Mouse (Mus musculus) embryo, embryonic 11 days (tissue): Measurements from ENCODE around the gene Mthfsd.

Experiments
- DNase-seq: peaks from one replicate; pipeline ENCODE4 v3.0.0-alpha.2; 2015

The Mthfsd gene

GRCm38 (mm10) chr8:121121704-121122103 lies 13.5 kb upstream of the Mthfsd start:
- DNase-seq, result peak; percentile 10

DNA sequence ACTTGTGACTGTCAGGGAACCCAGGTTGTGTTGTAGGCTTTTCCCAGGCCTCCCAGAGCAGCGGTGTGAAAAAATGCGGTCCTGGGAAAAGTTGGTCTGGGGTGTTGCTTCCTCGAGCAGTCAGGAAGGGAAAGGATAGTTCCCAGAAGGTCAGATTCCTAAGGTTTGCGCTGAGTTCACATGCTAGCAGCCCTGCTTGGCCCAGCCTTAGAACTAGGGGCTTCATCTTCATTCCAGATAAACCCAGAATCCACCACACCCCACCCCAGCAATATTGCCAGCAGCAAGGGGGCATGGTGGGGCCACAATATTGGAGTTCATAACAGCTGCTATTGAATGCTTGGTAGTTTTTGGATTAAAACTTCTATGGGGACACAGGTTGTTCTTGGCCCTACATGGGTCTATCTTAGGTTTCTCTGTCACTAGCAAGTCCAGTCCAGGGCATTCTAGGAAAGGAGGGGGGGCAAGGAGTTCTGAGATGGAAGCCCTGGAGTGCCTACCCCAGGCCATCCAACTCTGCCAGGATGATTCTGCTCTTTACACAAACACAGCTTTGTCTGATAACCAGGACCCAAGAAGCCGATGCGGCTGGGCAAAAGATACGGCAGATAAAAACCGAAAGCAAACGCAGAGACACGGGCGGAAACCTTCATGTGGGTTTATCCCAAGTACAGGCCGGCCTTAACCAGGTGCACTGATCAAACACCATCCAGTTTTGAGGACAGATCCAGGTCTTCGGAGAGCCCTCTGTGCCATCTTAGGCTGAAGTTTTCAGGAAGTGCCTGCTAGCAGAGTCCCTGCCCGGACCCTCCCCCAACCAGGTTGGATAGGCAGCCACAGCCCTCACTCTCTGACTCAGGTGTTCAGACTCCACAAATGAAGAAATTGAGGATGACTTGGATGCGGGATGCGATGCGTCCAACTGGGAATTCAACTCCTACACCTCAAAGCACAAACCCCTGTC lies 12.5 kb upstream of the Mthfsd start:
- DNase-seq, result peak; percentile 28

GRCm38 (mm10) chr8:121119635-121120455 lies 11.7 kb upstream of the Mthfsd start:
- DNase-seq, result peak; percentile 21

- DNase-seq, result peak; percentile 42
These were observed 10.6 kb upstream of the Mthfsd start for GRCm38 (mm10) chr8:121118634-121119420.

DNA sequence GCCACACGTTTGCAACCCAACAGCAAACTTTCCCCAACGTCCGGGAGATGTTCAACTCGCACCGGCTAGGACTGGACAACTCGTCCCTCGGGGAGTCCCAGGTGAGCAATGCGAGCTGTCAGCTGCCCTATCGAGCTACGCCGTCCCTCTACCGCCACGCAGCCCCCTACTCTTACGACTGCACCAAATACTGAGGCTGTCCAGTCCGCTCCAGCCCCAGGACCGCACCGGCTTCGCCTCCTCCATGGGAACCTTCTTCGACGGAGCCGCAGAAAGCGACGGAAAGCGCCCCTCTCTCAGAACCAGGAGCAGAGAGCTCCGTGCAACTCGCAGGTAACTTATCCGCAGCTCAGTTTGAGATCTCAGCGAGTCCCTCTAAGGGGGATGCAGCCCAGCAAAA lies 9.7 kb upstream of the Mthfsd start:
- no peak for DNase-seq

DNA sequence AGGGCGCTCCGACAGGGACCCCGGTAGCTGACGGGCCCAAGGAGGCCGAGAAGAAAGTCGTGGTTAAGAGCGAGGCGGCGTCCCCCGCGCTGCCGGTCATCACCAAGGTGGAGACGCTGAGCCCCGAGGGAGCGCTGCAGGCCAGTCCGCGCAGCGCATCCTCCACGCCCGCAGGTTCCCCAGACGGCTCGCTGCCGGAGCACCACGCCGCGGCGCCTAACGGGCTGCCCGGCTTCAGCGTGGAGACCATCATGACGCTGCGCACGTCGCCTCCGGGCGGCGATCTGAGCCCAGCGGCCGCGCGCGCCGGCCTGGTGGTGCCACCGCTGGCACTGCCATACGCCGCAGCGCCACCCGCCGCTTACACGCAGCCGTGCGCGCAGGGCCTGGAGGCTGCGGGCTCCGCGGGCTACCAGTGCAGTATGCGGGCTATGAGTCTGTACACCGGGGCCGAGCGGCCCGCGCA lies 9.0 kb upstream of the Mthfsd start:
- peak; percentile 71 for DNase-seq

- peak; percentile 69 for DNase-seq
These were observed 8.5 kb upstream of the Mthfsd start for GRCm38 (mm10) chr8:121116591-121117185.

GRCm38 (mm10) chr8:121115948-121116347 lies 7.8 kb upstream of the Mthfsd start, which contains the start of gene Foxc2:
Gene Foxc2, plus strand, starts transcription at chr8:121116171.
- DNase-seq, result peak; percentile 94

GRCm38 (mm10) chr8:121115136-121115535 lies 6.9 kb upstream of the Mthfsd start:
- DNase-seq, result peak; percentile 42

DNA sequence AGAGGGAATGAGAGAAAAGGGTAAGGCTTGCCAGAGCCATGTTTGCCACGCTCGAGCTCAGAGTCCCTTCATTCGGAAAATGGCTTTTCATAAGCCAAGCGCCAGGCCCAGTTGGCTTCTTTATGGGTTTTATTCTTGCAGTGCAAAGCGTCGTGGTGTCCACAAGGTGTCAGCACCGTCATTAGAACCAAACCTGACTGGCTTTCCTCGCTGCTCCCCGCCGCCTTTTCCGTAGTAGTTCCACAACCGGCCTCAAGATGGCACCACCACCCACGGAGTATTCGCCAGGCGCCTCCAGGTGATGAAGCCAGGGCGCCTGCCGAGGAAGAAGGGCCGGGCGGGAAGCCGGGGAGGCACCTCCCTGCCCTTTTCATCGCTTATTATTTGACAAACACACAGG lies 5.1 kb upstream of the Mthfsd start:
- DNase-seq, result peak; percentile 92

DNA sequence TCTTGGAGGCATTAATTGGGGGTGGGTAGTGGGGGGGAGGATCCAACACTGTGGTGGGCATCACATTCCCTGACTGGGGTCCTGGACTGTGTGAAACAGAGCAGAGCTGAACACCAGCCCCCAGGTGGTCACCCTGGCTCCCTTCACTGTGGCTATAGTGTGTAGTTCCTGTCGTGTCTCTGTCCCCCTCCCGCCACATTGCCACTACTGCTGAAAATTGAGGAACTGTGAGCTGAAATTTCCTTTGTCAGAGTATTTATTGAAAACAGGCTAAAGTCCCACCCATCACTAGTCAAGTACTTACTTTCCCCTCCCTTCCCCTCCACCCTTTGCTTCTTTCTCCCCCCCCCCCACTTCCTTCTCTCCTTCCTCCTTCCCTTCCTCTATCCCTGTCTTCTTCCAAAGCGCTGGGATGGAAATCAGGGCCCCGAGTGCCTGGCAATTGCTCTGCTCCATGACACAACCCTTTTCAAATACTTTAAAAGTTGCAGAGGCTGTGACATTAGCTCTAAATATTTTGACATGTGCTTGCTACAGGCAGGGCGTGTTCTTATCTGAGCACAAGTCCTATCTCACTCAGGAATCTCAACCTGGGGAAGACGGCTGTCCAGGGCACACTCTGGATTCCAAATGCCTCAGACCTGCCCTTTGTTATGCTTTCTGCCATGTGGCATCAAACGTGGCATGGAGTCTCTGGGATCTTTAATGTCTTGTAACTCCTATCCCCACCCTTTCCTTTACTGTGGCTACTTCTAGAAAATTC lies 3.1 kb upstream of the Mthfsd start:
- no peak for DNase-seq

DNA sequence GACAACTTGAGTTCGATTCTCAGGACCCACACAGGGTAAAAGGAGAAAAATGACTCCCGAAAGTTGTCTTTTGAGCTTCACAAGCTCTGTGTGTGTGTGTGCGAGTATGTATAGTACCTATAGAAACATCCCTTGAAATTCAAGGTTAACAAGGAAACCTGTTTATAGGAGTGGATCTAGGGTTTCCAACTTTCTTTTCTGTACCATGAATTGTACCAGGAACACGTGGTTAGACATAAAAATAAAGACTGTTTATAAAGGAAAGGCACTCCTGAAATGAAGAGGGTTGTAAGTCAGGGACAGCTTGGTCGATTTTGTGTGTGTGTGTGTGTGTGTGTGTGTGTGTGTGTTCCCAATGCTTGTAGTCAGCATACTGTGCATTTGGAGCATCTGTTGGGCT lies 465 bp upstream of the Mthfsd start:
- DNase-seq, result no peak

GRCm38 (mm10) chr8:121104049-121104818 lies 4.0 kb downstream of the Mthfsd start:
- peak; percentile 87 for DNase-seq

DNA sequence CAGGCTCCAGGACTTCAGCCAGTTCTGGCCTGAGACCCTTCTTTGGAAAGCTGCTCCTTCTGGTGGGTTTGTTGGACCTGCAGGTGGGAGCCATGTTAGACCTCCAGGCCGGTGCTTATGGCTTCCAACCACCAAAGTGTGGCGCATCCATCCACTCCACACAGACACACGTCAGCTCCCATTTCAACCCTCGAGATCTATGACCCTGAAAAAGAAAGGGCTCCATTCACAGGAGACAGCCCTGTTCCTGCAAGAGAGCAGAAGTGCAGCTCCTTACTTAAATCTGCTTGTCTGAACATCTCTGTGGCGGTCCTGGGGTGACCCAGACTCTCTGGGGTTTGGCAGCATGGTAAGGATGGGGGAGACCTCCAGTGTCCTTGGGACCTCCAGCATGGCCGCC lies 14.7 kb downstream of the Mthfsd start:
- no peak for DNase-seq

GRCm38 (mm10) chr8:121092627-121093026 lies 15.6 kb downstream of the Mthfsd start:
- DNase-seq, result peak; percentile 93

DNA sequence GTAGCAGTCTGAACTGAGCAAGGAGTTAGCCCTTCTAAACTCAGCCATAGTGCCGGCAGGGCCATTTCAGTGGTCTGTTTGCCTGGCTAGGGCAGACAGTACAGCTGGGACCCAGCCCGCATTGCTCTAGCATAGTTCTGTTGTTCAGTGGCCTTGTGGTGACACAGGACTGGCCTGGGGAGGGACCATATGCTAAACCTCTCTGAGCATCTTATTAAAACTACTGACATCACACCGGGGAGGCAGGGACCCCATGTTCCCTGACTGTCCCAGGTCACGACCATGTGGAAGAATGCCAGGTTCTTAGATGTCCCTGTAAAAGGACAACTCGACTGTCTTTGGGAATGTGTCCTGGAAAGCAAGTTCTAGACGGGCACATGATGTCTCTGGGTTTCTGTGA lies 16.1 kb downstream of the Mthfsd start:
- no peak for DNase-seq

GRCm38 (mm10) chr8:121090716-121091115 lies 17.5 kb downstream of the Mthfsd start:
- DNase-seq, result peak; percentile 55

DNA sequence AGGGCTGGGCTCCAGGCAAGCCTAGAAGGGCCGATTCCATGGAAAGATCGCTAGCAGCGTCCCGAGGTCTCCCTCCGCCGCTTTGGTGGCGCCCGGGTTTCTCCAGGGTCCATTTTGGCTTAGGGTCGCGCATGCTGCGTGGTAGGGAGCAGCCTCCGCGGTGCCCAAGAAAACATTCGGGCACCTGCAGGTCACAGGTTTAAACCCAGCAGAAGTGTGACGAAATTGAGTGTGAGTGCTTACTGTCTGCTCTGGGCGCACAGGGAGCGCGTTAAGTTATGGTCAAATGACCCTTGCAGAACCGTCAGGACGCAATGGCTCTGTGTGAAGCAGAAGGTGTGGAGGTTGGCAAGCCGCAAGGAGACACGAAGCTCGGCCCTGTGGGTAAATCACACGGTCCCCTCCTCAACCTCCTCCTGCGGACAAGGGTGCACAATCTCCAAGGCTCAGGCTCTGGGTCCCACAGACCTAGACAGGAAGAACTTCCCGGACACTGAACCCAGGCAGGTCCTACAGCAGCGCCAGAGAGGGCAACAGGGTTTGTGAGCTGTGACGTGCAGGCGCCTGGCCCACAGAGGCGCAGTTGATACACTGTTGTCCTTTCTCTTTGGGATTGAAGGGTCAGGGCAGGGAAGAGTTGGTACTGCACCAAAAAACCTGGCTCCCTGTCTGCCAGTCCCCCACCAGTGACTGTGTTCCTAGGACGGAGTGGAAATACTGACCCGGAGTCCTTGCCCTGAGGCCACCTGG lies 18.4 kb downstream of the Mthfsd start:
- no peak for DNase-seq

DNA sequence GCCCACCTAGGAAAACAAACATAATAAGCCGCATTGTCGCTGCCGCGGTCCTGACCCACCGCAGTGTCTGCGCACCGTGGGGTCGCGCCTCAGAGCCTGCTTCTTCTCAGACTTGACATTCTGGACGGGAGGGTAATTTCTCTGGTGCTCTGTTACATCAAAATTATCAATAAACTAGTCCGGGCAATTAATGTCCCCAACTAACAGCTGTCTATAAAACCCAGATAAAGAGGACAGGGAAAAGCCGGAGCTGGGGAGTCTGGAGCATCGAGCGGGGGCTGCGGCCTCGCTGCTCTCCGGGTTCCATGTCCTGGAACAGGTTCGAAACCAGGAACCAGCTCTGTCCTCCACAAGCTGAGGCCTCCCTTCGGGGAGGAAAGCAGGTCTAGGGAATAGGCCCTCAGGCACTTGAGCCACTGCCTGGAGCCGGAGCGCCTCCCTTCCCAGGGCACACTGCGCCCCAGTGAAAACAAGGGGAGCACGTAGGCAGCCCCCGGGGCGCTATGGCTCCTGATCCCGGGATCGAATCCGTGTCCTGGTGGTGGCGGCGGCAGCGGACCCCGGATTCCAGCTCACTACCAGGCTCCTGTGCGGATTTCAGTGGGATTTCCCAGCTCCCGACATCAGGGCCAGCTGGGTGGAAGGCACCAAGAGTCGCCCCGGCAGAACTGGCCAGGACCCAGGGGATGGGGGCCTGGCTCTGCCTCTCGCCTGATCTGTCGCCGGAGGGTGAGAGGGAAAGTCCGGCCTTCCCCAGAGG lies 19.1 kb downstream of the Mthfsd start:
- no peak for DNase-seq
